Mouse (Mus musculus): Measurements from ENCODE around the gene Denr. TPM values are rescaled to one million over a fixed set of nuclear protein-coding genes. Genes with fewer than 3 reads are reported as not detected.

Gene Denr
- polyA plus RNA-seq, 1 experiment from 2014 or later, result 122 TPM

DNA sequence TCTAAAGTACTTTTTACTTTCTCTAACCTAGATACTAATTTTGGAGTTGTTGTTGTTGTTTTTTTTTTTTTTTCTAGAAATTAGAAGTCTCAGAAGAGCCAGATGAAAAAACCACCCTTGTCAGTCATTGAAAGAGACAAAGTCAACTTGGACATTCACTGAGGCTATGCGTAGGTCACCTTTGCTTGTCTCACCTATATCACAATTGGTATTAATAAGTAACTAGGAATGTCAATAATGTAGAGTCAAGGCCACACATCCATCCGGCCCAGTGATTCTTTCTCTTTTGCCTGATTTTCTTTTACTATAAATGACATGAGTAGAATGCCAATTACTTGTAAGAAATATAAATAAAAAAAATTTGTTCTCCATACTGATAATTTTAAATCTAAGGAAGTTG is 59.8 kb downstream of the Denr start:
- TF ChIP-seq CTCF (IDR thresholded peaks at IDR 0.05; ENCODE audit: low read depth), result no peak
- TF ChIP-seq EP300 (optimal IDR thresholded peaks at IDR 0.05), result no peak
- H3K4me3 ChIP-seq (ENCODE audit: low read depth, low read length), result no peak overlapping the region
- H3K27ac ChIP-seq (replicated peaks), result no peak overlapping the region
- no peaks in the 10 kb centered on the region for H3K36me3 ChIP-seq (ENCODE audit: control insufficient read depth, insufficient read depth, low read length)
- H3K4me2 ChIP-seq (replicated peaks; ENCODE audit: low read depth), result no peak overlapping the region
- H3K4me1 ChIP-seq (replicated peaks; ENCODE audit: control insufficient read depth, insufficient read depth), result no peaks in the 10 kb centered on the region
- H3K27me3 ChIP-seq (ENCODE audit: control insufficient read depth, insufficient read depth, low read length), result no peaks in the 10 kb centered on the region
- 66% methylated on average over 2 of the region's 2 CpGs for WGBS
- DNase-seq (ENCODE audit: low spot score), result no peak
- no peak overlapping the region for H3K9ac ChIP-seq (ENCODE audit: low read length)
- H3K9me3 ChIP-seq (ENCODE audit: control insufficient read depth, low read length), result no peaks in the 10 kb centered on the region
- ATAC-seq (ENCODE audit: low FRiP score, low TSS enrichment), result no peak

DNA sequence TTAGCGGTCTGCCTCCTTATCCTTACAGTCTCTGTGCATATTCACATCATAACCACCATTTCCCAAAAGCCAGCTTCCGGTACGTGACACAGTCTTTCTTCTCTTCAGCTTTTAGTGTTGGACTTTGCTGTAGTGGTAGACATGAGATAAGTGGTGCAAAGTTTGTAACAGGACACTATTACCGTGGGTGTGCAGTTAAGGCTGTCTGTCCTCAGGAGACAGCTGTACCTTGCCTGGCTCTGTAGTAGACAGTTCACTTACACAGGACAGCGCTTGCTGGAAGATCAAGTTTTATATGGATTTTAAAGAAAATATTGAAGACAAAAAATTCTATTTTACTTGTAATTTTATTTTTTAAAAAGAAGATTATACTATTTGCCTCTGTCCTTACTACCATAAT is 61.5 kb downstream of the Denr start:
- no peak for TF ChIP-seq EP300 (optimal IDR thresholded peaks at IDR 0.05)
- TF ChIP-seq CTCF (IDR thresholded peaks at IDR 0.05; ENCODE audit: low read depth), result no peak
- DNase-seq (ENCODE audit: low spot score) (no peak), ATAC-seq (ENCODE audit: low FRiP score, low TSS enrichment) (no peak)
- no peaks in the 10 kb centered on the region for H3K36me3 ChIP-seq (ENCODE audit: control insufficient read depth, insufficient read depth, low read length)
- no peak overlapping the region for H3K27ac ChIP-seq (replicated peaks)
- no peak overlapping the region for H3K4me2 ChIP-seq (replicated peaks; ENCODE audit: low read depth)
- H3K4me3 ChIP-seq (ENCODE audit: low read depth, low read length), result no peak overlapping the region
- H3K4me1 ChIP-seq (replicated peaks; ENCODE audit: control insufficient read depth, insufficient read depth), result no peaks in the 10 kb centered on the region
- H3K27me3 ChIP-seq (ENCODE audit: control insufficient read depth, insufficient read depth, low read length), result no peaks in the 10 kb centered on the region
- no peak overlapping the region for H3K9ac ChIP-seq (ENCODE audit: low read length)
- 59% methylated on average over 5 of the region's 5 CpGs for WGBS
- H3K9me3 ChIP-seq (ENCODE audit: control insufficient read depth, low read length), result no peaks in the 10 kb centered on the region

DNA sequence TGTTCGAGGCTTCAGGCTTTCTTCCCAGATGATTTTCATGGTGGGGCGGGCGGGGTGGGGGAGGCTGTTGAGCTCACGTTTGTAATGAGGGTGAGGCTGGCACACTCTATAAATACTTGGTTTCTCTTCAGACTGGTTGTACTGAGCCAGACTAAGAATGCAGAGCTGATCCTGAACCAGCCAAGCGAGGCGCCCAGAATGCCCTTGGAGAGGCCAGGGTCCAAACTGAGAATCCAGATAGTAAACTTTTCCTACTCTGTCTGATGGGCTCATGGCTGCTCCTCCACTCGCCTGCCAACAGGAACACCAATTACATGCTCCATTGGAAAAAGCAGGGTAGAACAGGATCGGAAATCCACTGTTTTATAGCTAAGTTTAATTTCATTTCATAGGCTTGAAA is 62.2 kb downstream of the Denr start:
- Histone ChIP-seq H3K4me2 (replicated peaks; ENCODE audit: low read depth) (no peak overlapping the region), H3K36me3 (ENCODE audit: control insufficient read depth, insufficient read depth, low read length) (no peaks in the 10 kb centered on the region), H3K4me1 (replicated peaks; ENCODE audit: control insufficient read depth, insufficient read depth) (no peaks in the 10 kb centered on the region), H3K27ac (replicated peaks) (0 out of 2 replicates have a peak overlapping the region, but pooled peaks have one; percentile 40), H3K9me3 (ENCODE audit: control insufficient read depth, low read length) (no peaks in the 10 kb centered on the region), H3K4me3 (ENCODE audit: low read depth, low read length) (no peak overlapping the region), H3K27me3 (ENCODE audit: control insufficient read depth, insufficient read depth, low read length) (no peaks in the 10 kb centered on the region), H3K9ac (ENCODE audit: low read length) (no peak overlapping the region)
- no peak for ATAC-seq (ENCODE audit: low FRiP score, low TSS enrichment)
- no peak for DNase-seq (ENCODE audit: low spot score)
- TF ChIP-seq EP300 (optimal IDR thresholded peaks at IDR 0.05) (no peak), CTCF (IDR thresholded peaks at IDR 0.05; ENCODE audit: low read depth) (no peak)
- WGBS, result 66% methylated on average over 8 of the region's 8 CpGs

DNA sequence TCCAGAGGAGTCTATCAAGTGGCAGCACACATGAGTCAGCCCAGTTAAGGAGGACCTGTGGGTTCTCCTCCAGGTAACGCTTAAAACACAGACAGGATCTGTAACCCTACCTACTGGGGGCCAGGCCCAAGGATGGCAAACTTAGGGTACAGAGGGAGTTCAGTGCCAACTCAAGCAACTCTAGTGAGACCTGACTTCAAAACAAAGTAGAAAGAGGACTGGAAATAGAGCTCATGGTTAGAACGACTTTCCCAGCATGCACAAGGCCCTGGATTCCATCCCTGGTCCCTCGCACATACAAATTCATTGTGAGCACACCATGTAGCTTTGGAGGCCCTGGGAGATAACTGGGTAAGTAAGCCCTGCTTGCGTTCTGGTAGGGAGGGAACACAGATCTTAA is 63.6 kb downstream of the Denr start:
- ATAC-seq (ENCODE audit: low FRiP score, low TSS enrichment) (no peak), DNase-seq (ENCODE audit: low spot score) (no peak)
- Histone ChIP-seq H3K4me3 (ENCODE audit: low read depth, low read length) (no peak overlapping the region), H3K9ac (ENCODE audit: low read length) (no peak overlapping the region), H3K36me3 (ENCODE audit: control insufficient read depth, insufficient read depth, low read length) (no peaks in the 10 kb centered on the region), H3K4me1 (replicated peaks; ENCODE audit: control insufficient read depth, insufficient read depth) (no peaks in the 10 kb centered on the region), H3K9me3 (ENCODE audit: control insufficient read depth, low read length) (no peaks in the 10 kb centered on the region), H3K4me2 (replicated peaks; ENCODE audit: low read depth) (no peak overlapping the region), H3K27ac (replicated peaks) (no peak overlapping the region), H3K27me3 (ENCODE audit: control insufficient read depth, insufficient read depth, low read length) (no peaks in the 10 kb centered on the region)
- 85% methylated on average over 4 of the region's 4 CpGs for WGBS
- TF ChIP-seq CTCF (IDR thresholded peaks at IDR 0.05; ENCODE audit: low read depth) (no peak), EP300 (optimal IDR thresholded peaks at IDR 0.05) (no peak)

DNA sequence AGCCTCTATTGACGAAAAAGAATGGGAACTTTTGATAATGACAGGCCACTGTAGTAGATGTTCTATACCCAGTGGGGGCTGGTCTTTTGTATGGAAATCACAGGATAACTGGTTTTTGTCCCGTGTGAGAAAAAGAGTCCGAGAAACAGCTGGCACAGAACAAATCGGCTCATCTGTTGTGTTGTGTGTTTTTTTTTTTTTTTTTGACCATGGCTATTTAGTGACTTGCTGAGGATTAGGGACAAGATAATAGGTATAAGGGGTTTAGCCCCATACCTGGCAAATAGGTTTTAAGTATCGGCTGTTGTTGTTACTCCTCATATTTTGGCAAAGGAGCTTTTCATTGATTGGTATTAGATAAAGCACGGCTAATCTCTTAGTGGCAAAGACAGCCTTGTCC is 65.5 kb downstream of the Denr start:
- DNase-seq (ENCODE audit: low spot score), result no peak
- Histone ChIP-seq H3K4me1 (replicated peaks; ENCODE audit: control insufficient read depth, insufficient read depth) (no peaks in the 10 kb centered on the region), H3K9me3 (ENCODE audit: control insufficient read depth, low read length) (no peaks in the 10 kb centered on the region), H3K9ac (ENCODE audit: low read length) (no peak overlapping the region), H3K36me3 (ENCODE audit: control insufficient read depth, insufficient read depth, low read length) (no peaks in the 10 kb centered on the region), H3K4me3 (ENCODE audit: low read depth, low read length) (no peak overlapping the region), H3K27me3 (ENCODE audit: control insufficient read depth, insufficient read depth, low read length) (no peaks in the 10 kb centered on the region), H3K4me2 (replicated peaks; ENCODE audit: low read depth) (no peak overlapping the region), H3K27ac (replicated peaks) (no peak overlapping the region)
- TF ChIP-seq EP300 (optimal IDR thresholded peaks at IDR 0.05) (no peak), CTCF (IDR thresholded peaks at IDR 0.05; ENCODE audit: low read depth) (no peak)
- 65% methylated on average over 6 of the region's 6 CpGs for WGBS
- no peak for ATAC-seq (ENCODE audit: low FRiP score, low TSS enrichment)

DNA sequence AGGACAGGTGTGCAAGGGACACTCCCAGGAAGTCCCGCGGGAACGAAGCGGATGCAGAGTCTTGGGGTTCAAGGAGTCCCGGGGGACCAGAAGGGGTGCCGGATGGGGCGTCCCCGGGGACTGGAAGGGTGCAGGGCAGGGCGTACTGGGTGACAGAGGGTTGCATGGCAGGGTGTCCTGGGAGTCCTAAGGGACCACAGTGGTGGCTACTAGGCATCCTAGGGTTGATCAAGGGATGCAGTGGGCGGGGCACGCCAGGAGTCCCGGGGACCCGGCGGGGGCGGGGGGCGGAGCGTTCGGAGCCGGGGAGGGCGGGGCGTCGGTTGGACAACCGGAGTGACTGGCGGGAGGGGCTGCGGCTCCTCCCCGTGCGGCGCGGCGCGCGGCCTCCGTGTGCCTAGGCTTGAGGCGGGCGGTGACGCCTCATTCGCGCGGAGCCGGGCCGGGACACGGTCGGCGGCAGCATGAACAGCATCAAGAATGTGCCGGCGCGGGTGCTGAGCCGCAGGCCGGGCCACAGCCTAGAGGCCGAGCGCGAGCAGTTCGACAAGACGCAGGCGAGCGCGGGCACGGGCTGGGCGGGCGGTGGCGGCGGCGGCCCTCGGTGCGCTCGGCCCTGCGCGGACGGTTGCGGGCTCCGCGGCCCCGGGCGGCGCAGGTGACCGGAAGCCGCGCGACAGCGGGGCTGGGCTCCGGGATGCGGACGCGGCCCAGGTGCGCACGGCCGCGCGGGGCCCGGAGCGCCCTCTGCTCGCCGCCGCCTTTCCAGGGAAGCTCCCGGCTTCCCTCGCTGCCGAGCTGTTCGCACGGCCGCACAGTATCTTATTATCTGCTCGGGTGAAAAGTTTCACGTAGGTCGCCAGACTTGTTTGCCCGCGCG is 66.6 kb downstream of the Denr start, which contains the start of gene Hip1r:
TSS of gene Hip1r (plus strand) at position 330 of the 880 bp plus-strand sequence.
- WGBS, result 1% methylated on average over 76 of the region's 106 CpGs
- H3K4me3 ChIP-seq (ENCODE audit: low read depth, low read length), result peak within 1 kb of the TSS; percentile 65
- H3K27ac ChIP-seq (replicated peaks), result peak within 1 kb of the TSS; percentile 94
- 0 out of 2 replicates have a peak, but pooled peaks cover 3% of the 10 kb centered on the region for H3K4me1 ChIP-seq (replicated peaks; ENCODE audit: control insufficient read depth, insufficient read depth)
- ATAC-seq (ENCODE audit: low FRiP score, low TSS enrichment) (peak; percentile 76), DNase-seq (ENCODE audit: low spot score) (peak; percentile 94)
- peak within 1 kb of the TSS; percentile 88 for H3K4me2 ChIP-seq (replicated peaks; ENCODE audit: low read depth)
- no peaks in the 10 kb centered on the region for H3K9me3 ChIP-seq (ENCODE audit: control insufficient read depth, low read length)
- H3K36me3 ChIP-seq (ENCODE audit: control insufficient read depth, insufficient read depth, low read length), result no peaks in the 10 kb centered on the region
- H3K27me3 ChIP-seq (ENCODE audit: control insufficient read depth, insufficient read depth, low read length), result no peaks in the 10 kb centered on the region
- H3K9ac ChIP-seq (ENCODE audit: low read length), result peak within 1 kb of the TSS; percentile 79
- TF ChIP-seq CTCF (IDR thresholded peaks at IDR 0.05; ENCODE audit: low read depth) (no peak), EP300 (optimal IDR thresholded peaks at IDR 0.05) (no peak)

Data from stomach, postnatal 0 days (tissue).